Mouse (Mus musculus): ENCODE results near the gene Cdh4.

Gene Cdh4

DNA sequence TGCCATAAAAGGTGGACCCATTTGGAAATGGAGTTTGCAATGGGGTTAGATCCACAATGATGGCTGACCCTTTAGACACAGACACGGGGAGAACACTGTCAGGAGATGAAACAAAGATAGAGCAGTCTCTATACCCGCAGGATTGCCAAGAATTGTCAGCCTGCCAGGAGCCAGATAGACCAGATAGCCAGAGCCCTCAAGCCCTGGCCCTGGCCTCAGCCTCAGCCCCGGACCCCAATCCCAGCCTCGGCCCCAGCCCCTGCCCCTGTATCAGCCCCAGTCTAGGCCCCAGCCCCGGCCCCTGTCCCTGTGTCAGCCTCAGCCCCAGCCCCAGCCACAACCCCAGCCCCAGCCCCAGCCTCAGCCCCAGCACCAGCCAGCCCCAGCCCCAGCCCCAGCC, 345.6 kb downstream of the Cdh4 start:
- DNase-seq (ENCODE audit: low read depth, low spot score): no peak

DNA sequence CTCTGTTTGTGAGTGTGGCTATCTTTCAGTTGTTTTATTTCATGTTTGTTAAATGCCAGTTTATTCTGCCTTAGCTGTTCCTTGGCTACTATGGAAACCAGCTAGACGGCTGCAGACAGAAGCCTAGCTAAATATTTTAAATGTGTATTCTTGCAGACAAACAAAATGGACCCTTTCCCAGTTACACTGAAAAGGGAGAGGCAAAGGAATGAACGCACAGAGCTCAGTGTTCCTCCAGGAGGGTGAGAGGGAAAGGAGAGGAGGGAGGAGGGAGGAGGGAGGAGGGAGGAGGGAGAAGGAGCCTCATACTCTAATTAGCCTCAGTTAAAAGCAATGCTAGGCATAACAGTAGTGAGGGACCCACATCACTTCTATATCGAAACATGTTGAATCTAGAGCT, 348.5 kb downstream of the Cdh4 start:
- DNase-seq (ENCODE audit: low read depth, low spot score): no peak

DNA sequence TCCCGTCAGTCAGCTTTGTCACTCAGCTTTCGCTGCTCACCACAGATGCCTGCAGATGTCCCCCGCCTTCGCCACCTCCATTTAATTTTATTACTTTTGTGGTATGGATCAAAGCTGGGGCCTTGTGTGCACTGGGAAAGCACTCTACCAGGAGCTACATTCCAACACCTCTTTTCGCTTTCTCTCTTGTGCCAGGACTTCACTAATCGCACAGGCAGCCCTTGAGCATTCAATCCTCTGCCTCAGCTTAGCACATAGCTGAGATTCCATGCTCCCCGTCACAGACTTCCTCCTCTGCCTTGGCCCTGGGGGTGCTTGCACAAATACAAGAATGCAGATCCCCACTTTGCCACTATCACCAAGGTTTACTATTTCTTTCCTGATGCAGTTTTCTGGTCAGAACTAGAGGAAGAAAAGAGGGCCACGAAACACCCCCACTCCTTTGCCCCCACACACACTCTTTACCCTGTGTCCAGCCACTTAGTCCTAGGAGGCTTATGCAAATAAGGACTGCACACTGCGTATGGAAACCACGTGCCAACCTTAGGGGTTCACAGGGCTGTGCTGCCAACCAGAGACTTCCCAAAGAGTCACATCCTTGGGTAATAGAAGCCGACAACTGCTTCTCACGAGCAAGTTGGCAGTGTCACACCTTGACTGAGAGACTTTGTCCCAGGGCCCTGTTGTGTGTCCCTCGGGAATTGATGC, 350.3 kb downstream of the Cdh4 start:
- peak; percentile 51 for DNase-seq (ENCODE audit: low read depth, low spot score)

DNA sequence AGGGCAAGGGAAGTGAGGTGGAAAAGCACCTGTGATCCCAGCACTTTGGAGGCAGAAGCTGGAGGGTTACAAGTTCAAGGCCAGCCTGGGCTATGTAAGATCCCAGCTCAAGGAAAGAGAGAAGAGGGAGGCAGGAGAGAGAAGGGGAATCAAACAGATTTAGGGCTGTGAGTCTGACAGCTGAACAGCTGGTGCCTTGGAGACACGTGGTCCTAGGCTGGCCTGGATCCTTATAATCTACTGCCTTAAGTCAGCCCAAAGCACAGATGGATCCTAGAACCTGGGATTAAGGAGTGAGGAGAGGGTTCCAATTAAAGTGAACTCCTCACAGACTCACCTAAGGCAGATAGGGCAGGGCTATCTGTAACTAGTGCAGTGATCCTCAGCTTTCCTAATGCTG, 352.1 kb downstream of the Cdh4 start:
- DNase-seq (ENCODE audit: low read depth, low spot score): no peak

DNA sequence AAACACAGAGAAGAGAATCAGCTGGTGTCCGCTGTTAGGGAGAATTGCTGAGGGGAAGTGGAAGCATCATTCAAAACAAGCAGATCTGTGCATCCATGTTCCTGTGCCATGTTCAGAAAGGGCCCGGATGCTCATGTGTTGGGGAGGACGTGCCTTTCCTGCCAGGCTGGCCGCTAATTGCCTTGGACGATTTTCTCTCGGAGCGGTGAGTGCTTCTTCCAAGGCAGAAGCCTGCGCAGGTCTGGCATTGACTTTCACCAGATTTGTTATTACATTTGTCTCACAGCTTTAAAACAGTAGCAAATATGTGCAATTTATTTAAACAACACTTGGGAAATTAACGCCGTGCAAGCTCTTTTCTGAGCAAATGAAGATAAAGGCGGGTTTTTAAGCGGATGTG, 353.2 kb downstream of the Cdh4 start:
- DNase-seq (ENCODE audit: low read depth, low spot score): no peak

DNA sequence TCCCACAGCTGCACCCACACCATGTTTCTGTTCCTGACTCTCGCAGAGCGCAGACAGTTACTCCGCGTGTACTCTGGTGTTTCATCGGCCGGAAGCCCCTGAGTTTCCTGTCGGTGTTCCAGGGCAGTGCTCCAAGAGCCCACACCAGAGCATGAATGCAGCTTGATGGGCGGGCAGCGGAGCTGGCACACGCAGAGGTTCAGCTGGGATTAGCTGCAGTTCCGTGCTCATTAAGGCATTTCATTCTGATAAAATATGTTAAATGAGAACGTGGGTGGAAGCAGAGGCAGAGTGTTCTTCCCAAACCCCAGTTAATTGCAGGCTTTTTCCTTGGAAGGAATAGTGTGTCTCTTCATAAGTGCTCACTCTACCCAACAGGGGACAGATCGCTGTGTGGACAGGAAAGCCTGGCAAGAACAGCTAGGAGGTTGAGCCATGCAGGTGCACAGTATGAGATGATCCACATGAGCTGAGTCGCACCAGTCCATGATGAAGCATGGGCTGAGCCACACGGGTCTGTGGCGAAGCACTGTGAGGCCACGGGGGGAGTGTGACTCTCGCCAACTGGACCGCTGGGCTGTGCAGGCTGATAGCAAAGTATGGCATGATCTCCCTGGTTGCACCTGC, 357.8 kb downstream of the Cdh4 start:
- no peak for DNase-seq (ENCODE audit: low read depth, low spot score)

DNA sequence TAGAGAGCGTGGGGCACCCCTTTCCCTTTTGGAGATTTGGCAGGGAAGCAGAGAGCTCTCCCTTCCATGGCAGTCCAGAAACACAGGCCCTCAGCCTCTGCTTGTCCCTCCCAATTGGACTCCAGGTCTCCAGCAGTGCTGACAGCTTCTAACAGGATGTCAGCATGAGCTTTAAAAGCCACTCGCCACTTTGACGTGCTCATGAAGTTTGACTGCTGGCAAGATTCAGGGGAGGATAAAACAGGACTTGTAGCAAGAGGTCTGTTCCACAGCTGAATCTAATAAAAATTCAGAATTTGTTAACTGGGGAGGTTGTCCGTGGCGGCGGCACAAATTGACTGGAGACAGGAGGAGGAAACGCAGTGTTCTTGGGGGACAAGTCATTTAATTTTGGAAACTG, 358.8 kb downstream of the Cdh4 start:
- no peak for DNase-seq (ENCODE audit: low read depth, low spot score)

DNA sequence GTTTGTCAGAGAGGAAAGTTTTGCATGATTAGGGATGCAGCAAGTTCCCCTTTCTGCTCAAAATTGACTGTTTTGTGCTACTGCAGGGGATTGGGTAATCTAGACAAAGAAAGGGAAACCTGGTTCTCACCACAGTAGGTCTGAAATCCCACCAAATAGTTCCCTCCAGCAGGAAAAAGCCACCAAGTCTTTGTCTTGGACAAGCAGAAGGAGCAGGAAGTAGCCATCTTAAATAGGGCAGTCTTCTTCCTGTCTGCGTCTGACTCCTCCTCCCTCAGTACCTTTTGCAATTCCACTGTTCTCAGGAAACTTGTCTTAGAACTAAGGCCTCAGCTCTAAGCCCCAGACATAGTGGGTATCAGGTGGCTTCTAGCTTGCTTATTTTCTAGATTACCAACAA, 360.2 kb downstream of the Cdh4 start:
- DNase-seq (ENCODE audit: low read depth, low spot score): no peak

DNA sequence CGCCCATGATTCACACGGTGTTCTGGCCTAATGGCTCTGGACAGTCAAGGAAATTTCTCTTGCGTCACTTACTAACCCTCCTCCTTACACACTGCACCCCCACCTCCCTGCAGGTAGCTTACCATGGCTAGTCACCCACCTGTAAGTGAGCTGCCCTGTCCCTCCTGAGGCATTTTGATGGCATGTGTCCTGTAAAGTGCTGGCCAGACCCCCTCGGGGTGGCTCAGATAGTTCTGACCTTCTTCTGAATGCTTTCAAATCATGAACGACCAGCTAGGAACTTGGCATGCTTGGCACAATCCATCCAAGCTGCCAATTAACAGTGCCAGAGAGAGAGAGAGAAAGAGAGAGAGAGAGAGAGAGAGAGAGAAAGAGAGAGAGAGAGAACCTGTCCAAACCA, 368.9 kb downstream of the Cdh4 start:
- DNase-seq (ENCODE audit: low read depth, low spot score): no peak

DNA sequence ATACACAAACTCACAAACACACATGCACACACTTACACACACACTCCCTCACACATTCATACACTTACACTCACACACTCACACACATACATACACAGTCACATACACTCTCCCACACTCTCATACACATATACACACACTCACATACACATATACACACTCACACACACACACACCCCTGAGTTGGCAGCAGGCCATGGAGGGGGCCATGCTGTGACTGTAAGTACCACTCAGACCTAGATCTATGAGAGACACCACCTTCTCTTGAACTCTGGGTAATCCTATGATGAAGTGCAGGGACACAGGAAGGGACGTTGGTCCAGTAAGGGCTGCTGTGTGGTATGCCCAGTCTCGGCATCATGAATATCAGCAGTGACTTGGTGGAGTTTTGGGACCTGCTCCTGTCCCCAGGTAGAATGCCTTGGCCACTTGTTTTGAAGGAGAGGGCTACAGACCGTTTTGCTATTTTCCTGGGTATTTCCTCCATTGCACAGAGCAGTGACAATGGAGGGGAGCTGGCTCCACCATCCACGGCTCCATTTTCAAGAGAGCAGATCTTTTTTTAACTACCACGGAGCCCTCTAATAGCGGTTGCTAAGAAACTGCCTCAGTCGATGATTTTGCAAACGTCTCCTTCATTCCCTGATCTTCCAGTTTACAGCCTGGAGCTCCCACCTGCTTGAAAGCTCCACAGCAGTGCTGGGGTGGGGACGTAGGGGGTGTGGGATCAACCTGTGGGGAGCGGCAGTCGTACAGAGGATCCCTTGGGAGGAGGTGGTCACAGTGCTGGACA, 371.0 kb downstream of the Cdh4 start:
- DNase-seq (ENCODE audit: low read depth, low spot score): no peak

DNA sequence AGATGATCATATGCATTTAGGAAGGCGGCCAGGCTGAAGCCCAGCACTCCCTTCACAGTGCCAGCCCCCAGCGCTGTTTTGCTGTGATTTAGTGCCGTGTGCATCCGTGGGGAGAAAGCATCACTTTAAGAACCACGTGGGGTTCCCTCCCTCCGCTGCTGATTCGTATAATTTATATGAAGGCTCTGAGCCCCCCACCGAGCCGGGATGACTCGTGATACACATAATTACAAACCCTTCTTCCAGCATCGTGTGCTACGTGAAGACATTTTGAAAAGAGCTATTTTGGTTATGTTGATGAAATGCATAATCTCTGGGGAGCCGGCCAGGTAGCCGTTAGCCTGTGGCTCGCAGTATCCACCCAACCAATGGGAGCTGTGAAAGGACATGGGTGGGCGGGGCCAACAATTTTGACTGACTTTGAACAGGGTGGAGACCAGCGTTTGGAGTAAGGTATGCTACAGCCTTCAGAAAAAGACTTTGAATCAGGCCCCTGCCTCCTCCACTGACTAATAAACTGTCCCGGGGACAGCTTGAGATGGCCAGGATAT, 382.6 kb downstream of the Cdh4 start:
- DNase-seq (ENCODE audit: low read depth, low spot score): peak; percentile 12

DNA sequence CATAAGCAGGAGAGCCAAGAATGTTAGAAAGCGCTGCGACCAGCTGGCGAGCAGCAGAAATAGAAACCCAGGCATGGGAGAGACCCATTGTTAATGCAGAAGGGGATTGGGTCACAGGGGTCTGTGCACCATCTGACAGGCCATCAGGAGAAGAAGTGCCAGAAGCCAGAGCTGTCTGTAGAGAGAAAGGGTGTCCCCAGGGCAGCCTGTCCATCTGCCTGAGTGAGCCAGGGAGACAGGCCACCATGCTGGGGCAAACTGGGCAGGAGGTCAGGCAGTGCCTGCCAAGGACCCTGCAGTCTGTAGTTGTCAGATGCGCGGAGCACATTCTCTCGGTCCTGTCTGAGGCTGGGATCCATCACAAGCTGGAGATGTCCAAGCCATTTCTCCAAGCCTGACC, 386.7 kb downstream of the Cdh4 start:
- DNase-seq (ENCODE audit: low read depth, low spot score): no peak

DNA sequence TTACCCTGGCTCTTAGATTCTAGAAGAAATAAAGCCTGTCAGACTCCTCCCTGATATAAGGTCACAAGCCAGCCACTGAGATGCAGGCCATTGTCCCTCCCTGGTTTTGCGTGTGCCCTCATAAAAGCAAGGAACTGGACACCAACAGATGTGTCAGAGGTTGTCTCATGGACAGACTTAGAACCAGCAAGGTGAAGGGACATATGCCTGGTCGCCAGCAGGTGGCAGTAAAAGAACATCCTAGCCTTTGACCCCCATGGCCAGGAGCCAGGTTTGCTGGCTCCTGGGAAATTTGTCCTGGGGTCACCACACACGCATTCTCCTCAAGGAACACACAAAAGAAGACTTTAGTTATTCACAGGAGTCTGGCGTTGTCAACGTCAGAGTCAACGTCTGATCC, 387.7 kb downstream of the Cdh4 start:
- peak; percentile 65 for DNase-seq (ENCODE audit: low read depth, low spot score)

DNA sequence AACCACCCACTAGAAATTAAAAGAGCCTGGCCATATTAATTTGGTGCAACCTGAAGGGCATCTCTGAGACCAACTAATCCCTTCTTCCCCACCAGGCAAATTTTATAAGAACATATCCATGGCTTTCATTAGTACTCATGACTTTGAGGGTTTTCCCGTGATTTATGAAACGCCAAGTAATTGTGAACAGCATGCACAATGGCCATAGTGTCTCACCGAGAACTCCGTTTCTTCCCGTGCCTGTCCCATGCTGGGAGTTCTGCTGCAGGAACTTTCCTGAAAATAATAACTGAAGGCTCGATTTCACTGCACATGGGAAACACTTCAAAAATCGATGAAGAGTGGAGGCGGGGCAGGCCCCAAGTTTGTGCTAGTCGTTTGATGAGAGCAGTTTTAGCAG, 392.7 kb downstream of the Cdh4 start:
- DNase-seq (ENCODE audit: low read depth, low spot score): no peak

DNA sequence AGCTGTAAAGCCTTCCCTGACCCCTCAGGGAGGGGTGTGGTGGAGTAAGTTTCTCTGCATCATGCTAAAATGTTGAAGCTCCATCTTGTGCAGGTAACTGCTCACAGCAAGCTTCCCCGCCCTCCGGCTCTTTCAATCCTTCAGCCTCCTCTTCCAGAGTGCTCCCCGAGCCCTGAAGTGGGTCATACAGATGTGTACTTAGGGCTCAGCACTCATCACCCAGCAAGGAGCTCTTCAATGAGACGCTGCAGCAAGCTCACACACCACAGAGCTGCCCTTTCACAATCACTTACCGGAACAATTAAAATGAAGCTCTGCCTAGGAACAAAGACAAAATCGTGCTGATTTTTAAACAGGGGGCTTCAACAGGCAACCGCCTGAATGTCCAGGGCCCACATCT, 393.3 kb downstream of the Cdh4 start:
- DNase-seq (ENCODE audit: low read depth, low spot score): no peak

DNA sequence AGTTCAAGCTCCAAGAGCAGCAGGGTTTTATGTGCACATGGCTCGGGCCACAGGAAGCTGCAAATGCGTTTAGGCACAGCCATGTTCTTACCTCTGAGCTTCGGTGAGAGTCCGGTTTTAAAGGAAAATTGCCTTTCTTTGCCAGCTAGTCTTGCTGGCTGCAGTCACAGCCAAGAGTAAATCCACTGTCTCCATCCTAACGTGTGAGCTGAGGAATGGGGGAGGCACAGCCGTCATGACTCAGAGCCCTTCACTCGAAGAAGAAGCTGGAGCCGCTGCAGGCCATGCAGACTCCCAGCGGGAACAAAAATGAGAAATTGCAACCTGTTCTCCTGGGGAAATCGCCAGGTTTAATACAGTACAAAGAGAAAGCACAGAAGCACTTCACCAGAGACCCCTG, 395.0 kb downstream of the Cdh4 start:
- DNase-seq (ENCODE audit: low read depth, low spot score): no peak

DNA sequence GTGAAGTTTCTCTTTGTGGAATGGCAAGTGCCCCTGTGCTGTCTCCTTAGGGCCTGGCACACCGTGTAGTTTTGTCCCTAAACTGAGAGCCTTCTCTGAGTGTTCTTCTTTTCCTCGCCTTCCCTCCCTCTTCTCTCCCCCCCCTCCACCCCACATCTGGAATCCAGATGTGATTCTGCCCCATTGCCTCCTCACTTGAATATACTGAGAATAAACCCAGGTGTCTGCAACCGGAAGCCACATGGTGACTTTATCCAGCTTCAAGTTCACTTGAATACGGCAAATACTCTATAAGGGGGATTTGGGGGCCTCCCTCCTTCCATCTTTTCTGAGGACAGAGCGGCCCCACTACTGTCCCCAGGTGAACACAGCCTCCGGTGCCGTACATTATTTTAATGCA, 395.8 kb downstream of the Cdh4 start:
- no peak for DNase-seq (ENCODE audit: low read depth, low spot score)

DNA sequence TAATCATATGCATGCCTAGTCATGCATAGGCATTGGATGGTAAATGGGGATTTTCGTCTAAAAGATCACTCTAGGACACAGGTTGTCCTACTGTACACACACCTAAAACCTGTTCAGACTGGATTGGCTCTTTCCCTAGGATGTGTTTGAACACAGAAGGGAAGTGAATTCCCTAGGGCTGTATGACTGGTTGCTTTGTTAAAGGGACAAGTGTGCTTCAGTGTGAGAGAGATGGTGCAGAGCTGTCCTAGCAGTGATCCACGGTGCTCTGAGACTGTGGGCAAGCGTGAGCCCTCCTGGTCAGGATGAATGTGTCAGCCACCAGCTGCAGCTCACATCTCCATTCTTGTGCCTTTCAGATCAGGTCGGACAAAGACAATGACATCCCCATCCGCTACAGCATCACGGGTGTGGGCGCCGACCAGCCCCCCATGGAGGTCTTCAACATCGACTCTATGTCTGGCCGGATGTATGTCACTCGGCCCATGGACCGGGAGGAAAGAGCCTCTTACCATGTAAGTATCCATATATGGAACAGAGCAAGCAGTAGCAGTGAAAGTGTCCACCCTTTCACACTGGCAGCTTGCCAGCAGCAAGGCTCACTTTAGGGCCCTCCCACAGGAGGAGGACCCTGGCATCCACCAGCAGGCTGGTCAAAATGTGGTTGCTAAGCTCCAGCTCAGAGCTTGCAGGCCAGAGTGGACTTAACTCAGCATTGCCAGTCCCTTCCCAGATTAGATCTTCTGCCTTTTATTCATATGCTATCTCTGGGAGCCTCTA, 400.6 kb downstream of the Cdh4 start:
- no peak for DNase-seq (ENCODE audit: low read depth, low spot score)

DNA sequence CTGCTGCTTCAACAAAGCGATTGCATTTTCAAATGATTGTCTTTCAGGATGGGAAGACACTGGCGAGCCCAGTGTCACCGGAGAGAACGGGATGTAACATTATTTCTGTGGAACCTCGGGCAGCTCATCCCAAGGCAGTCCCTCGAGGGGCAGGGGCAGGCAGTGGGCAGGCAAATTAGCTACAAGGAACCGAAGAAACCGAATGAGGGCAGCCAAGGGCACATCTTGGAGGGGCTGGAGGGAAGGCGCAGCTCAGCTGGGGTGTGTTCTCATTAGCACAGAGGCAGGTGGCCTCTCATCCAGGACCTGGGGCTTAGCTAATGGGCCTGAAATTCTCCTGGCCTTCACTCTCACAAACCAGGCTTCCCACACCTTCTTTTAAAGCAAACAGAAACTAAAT, 407.5 kb downstream of the Cdh4 start:
- no peak for DNase-seq (ENCODE audit: low read depth, low spot score)

DNA sequence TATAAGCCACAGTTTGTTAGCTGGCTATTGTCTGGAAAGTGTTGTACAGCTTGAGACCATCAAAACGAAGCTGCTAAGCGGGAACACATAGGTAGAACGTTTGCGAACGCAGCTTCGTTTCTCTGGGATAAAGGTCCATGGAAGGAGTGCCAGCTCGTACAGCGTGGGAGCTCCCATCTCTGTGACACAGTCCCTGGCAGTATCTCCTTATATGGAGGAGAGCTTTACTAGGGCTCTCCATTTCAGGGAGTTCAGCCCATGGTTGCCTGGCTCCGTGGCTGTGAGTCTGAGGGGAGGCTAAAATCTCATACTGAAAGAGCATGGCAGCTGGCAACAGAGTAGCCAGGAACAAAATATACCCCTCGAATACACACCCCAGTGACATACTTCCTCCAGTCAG, 409.9 kb downstream of the Cdh4 start:
- no peak for DNase-seq (ENCODE audit: low read depth, low spot score)

DNA sequence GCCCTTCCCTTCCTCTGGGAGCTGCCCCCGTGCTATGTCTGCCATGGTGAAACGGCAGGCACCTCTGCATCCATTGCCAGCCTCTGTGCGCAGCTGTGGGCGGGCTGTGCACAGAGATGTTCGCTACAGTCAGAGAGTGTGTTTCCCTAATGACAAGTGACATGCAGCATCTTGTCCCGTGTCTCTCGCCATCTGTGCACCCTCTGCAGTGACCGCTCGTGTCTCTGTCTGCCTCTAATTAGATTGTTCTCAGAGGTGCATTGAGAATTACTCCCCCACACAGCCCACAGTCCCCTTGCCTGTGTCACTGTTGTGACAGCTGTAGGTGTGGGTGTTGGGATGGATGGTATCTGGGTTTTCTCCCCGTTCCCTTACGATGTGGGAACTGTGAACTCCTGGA, 410.6 kb downstream of the Cdh4 start:
- DNase-seq (ENCODE audit: low read depth, low spot score): no peak

DNA sequence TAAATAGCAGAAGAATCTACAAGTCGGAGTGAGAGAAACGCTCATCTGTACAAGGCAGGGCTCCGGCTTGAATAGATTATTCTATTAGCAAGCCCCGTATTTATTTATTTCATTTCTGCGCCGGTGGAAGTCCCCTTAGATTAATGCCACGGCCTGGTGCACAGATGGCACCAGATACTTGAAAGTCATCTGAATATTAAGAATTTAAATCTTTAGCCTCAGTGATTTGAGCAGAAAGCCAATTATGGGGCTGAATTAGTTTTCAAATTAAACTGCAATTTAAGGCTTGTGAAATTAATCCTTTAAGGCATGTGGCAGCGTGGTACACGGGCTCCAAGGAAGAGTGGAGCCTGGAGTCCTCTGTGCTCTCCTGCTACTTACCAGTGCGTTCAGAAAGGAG, 411.7 kb downstream of the Cdh4 start:
- no peak for DNase-seq (ENCODE audit: low read depth, low spot score)
